Mouse (Mus musculus): Measurements from ENCODE around the gene Rgs7. TPM values are rescaled to one million over a fixed set of nuclear protein-coding genes. Genes with fewer than 3 reads are reported as not detected.
A peak's percentile ranks its signal among the peaks of the same experiment; 100 is the strongest.

Rgs7 gene
- polyA plus RNA-seq, 1 experiment: 1.2 TPM

GRCm38 (mm10) chr1:175464566-175464965, 27.7 kb downstream of the Rgs7 start:
- Histone ChIP-seq H3K36me3 (ENCODE audit: control insufficient read depth, insufficient read depth, low read length) (no peaks in the 10 kb centered on the region), H3K4me3 (ENCODE audit: insufficient read depth, low read depth, low read length) (no peak overlapping the region), H3K27me3 (replicated peaks; ENCODE audit: control insufficient read depth, insufficient read depth, low read length) (no peaks in the 10 kb centered on the region), H3K4me1 (ENCODE audit: control insufficient read depth, insufficient read depth, low read length) (no peaks in the 10 kb centered on the region), H3K27ac (ENCODE audit: insufficient read depth, low read depth, low read length) (no peak overlapping the region)
- DNase-seq: no peak
- 75% methylated on average over 2 of the region's 2 CpGs for WGBS
- TF ChIP-seq CTCF (conservative IDR thresholded peaks at IDR 0.05; ENCODE audit: insufficient read depth, insufficient read length, low read depth, low read length) (no peak), POLR2A (IDR thresholded peaks at IDR 0.05; ENCODE audit: low read depth, low read length) (no peak)

- Histone ChIP-seq H3K27me3 (replicated peaks; ENCODE audit: control insufficient read depth, insufficient read depth, low read length) (no peaks in the 10 kb centered on the region), H3K36me3 (ENCODE audit: control insufficient read depth, insufficient read depth, low read length) (no peaks in the 10 kb centered on the region), H3K4me1 (ENCODE audit: control insufficient read depth, insufficient read depth, low read length) (no peaks in the 10 kb centered on the region), H3K4me3 (ENCODE audit: insufficient read depth, low read depth, low read length) (no peak overlapping the region), H3K27ac (ENCODE audit: insufficient read depth, low read depth, low read length) (no peak overlapping the region)
- WGBS: 95% methylated on average over 2 of the region's 2 CpGs
- no peak for DNase-seq
- TF ChIP-seq POLR2A (IDR thresholded peaks at IDR 0.05; ENCODE audit: low read depth, low read length) (no peak), CTCF (conservative IDR thresholded peaks at IDR 0.05; ENCODE audit: insufficient read depth, insufficient read length, low read depth, low read length) (no peak)
Observed at GRCm38 (mm10) chr1:175462351-175462750, 29.9 kb downstream of the Rgs7 start.

- no peak overlapping the region for H3K4me3 ChIP-seq (ENCODE audit: insufficient read depth, low read depth, low read length)
- DNase-seq: peak; percentile 33
- H3K4me1 ChIP-seq (ENCODE audit: control insufficient read depth, insufficient read depth, low read length): no peaks in the 10 kb centered on the region
- TF ChIP-seq CTCF (conservative IDR thresholded peaks at IDR 0.05; ENCODE audit: insufficient read depth, insufficient read length, low read depth, low read length): no peak
- no peak for TF ChIP-seq POLR2A (IDR thresholded peaks at IDR 0.05; ENCODE audit: low read depth, low read length)
- 39% methylated on average over 6 of the region's 6 CpGs for WGBS
- H3K27ac ChIP-seq (ENCODE audit: insufficient read depth, low read depth, low read length): no peak overlapping the region
- no peaks in the 10 kb centered on the region for H3K36me3 ChIP-seq (ENCODE audit: control insufficient read depth, insufficient read depth, low read length)
- no peaks in the 10 kb centered on the region for H3K27me3 ChIP-seq (replicated peaks; ENCODE audit: control insufficient read depth, insufficient read depth, low read length)
Observed at GRCm38 (mm10) chr1:175454041-175454636, 38.2 kb downstream of the Rgs7 start.

- no peaks in the 10 kb centered on the region for H3K4me1 ChIP-seq (ENCODE audit: control insufficient read depth, insufficient read depth, low read length)
- WGBS: 56% methylated on average over 5 of the region's 5 CpGs
Observed at GRCm38 (mm10) chr1:175448017-175448416, 44.3 kb downstream of the Rgs7 start.

GRCm38 (mm10) chr1:175442939-175443338, 49.4 kb downstream of the Rgs7 start:
- TF ChIP-seq POLR2A (IDR thresholded peaks at IDR 0.05; ENCODE audit: low read depth, low read length) (no peak), CTCF (conservative IDR thresholded peaks at IDR 0.05; ENCODE audit: insufficient read depth, insufficient read length, low read depth, low read length) (no peak)
- Histone ChIP-seq H3K27ac (ENCODE audit: insufficient read depth, low read depth, low read length) (no peak overlapping the region), H3K27me3 (replicated peaks; ENCODE audit: control insufficient read depth, insufficient read depth, low read length) (no peaks in the 10 kb centered on the region), H3K4me3 (ENCODE audit: insufficient read depth, low read depth, low read length) (no peak overlapping the region), H3K4me1 (ENCODE audit: control insufficient read depth, insufficient read depth, low read length) (no peaks in the 10 kb centered on the region), H3K36me3 (ENCODE audit: control insufficient read depth, insufficient read depth, low read length) (no peaks in the 10 kb centered on the region)
- DNase-seq: no peak
- 80% methylated on average over 1 of the region's 1 CpGs for WGBS

More at GRCm38 (mm10) chr1:175448017-175448416, 44.3 kb downstream of the Rgs7 start:
- TF ChIP-seq POLR2A (IDR thresholded peaks at IDR 0.05; ENCODE audit: low read depth, low read length) (no peak), CTCF (conservative IDR thresholded peaks at IDR 0.05; ENCODE audit: insufficient read depth, insufficient read length, low read depth, low read length) (no peak)
- no peak overlapping the region for H3K27ac ChIP-seq (ENCODE audit: insufficient read depth, low read depth, low read length)
- no peak overlapping the region for H3K4me3 ChIP-seq (ENCODE audit: insufficient read depth, low read depth, low read length)
- H3K36me3 ChIP-seq (ENCODE audit: control insufficient read depth, insufficient read depth, low read length): no peaks in the 10 kb centered on the region
- H3K27me3 ChIP-seq (replicated peaks; ENCODE audit: control insufficient read depth, insufficient read depth, low read length): no peaks in the 10 kb centered on the region; the same call in 1 of the 2 replicates
- DNase-seq: no peak

DNA sequence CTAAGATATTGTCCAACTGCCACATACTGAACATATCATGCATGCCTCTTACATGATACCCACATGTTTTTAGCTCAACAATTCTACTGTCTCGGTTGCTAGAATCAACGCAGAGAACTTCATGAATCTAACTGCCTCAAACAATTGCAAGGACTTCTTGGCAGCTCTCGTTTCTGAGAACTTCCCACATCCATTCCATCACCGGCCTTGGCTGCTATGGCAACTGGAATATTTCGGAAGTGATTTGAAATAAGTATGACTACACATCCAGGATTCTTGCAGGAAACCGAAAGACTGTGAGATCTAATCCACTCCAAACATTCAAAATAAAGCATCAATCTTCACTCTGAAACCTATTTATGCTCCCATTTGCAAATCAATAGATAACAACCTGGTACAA, 50.3 kb downstream of the Rgs7 start:
- no peak for TF ChIP-seq POLR2A (IDR thresholded peaks at IDR 0.05; ENCODE audit: low read depth, low read length)
- no peak for TF ChIP-seq CTCF (conservative IDR thresholded peaks at IDR 0.05; ENCODE audit: insufficient read depth, insufficient read length, low read depth, low read length)
- no peaks in the 10 kb centered on the region for H3K4me1 ChIP-seq (ENCODE audit: control insufficient read depth, insufficient read depth, low read length)
- DNase-seq: no peak
- 85% methylated on average over 6 of the region's 6 CpGs for WGBS
- no peak overlapping the region for H3K27ac ChIP-seq (ENCODE audit: insufficient read depth, low read depth, low read length)
- H3K27me3 ChIP-seq (replicated peaks; ENCODE audit: control insufficient read depth, insufficient read depth, low read length): no peaks in the 10 kb centered on the region
- no peak overlapping the region for H3K4me3 ChIP-seq (ENCODE audit: insufficient read depth, low read depth, low read length)
- no peaks in the 10 kb centered on the region for H3K36me3 ChIP-seq (ENCODE audit: control insufficient read depth, insufficient read depth, low read length)

DNA sequence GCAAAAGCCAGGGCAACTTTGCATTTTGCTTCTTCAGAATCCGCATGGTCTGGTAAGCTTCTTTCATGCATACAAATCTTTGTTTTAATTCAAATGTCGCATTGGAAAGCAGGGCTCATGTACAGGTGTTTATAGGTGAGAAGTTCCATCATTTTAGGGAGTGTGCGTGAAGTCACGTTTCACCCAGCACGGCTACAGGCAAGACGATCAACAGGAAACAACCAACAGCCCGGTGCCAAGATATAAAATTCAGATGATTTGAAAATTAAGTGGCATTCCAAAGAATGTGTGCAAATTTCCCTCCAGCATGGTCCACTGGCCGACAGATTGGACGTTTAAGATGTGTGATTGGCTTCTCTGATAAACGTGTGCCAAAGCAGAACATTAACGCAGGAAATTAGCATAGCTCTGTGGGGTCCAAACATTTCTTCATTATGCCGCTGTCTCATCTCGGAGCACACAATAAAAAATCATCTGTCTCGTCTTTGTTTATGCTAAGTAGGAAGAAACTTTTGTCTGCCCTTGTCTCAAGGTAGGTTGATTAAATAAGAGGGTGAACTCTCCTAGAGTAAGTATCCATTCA, 58.6 kb downstream of the Rgs7 start:
- H3K27ac ChIP-seq (ENCODE audit: insufficient read depth, low read depth, low read length): no peak overlapping the region
- WGBS: 63% methylated on average over 14 of the region's 14 CpGs
- no peak for DNase-seq
- TF ChIP-seq POLR2A (IDR thresholded peaks at IDR 0.05; ENCODE audit: low read depth, low read length): no peak
- TF ChIP-seq CTCF (conservative IDR thresholded peaks at IDR 0.05; ENCODE audit: insufficient read depth, insufficient read length, low read depth, low read length): no peak
- H3K36me3 ChIP-seq (ENCODE audit: control insufficient read depth, insufficient read depth, low read length): no peaks in the 10 kb centered on the region
- no peaks in the 10 kb centered on the region for H3K4me1 ChIP-seq (ENCODE audit: control insufficient read depth, insufficient read depth, low read length)
- H3K27me3 ChIP-seq (replicated peaks; ENCODE audit: control insufficient read depth, insufficient read depth, low read length): no peaks in the 10 kb centered on the region
- H3K4me3 ChIP-seq (ENCODE audit: insufficient read depth, low read depth, low read length): no peak overlapping the region
